Mouse (Mus musculus) limb, embryonic 14.5 days (tissue): Measurements from ENCODE around the gene Tbc1d14. TPM values are rescaled to one million over a fixed set of nuclear protein-coding genes. Genes with fewer than 3 reads are reported as not detected.

Source experiments
- ATAC-seq: fragments of 200-750 bp; cut with Nextera tagmentation; 2 replicates; pipeline ENCODE4 v1.8.0; 2017; ENCODE audit warnings: low read depth, moderate number of reproducible peaks, moderate TSS enrichment; ENCODE audit not compliant: low FRiP score
- DNase-seq: peaks from one replicate; pipeline ENCODE4 v3.0.0-alpha.2; 2015; ENCODE audit warnings: low spot score
- H3K27ac ChIP-seq: fragments of 300-500 bp; sonication (generic); replicated peaks from 2 replicates; pipeline ENCODE4 v1.5.1; 2014; ENCODE audit warnings: low read depth, mild to moderate bottlenecking, low read length, moderate library complexity, mixed read lengths
- H3K27me3 ChIP-seq: fragments of 300-500 bp; sonication (generic); 2 replicates; pipeline ENCODE4 v1.6.1; 2014; ENCODE audit warnings: low read length, mixed read lengths; ENCODE audit not compliant: control insufficient read depth, insufficient read depth
- H3K36me3 ChIP-seq: fragments of 300-500 bp; sonication (generic); 2 replicates; pipeline ENCODE4 v1.6.1; 2014; ENCODE audit warnings: mild to moderate bottlenecking, low read length, moderate library complexity, mixed read lengths; ENCODE audit not compliant: control insufficient read depth, insufficient read depth
- H3K4me1 ChIP-seq: fragments of 300-500 bp; sonication (generic); 2 replicates; pipeline ENCODE4 v1.6.1; 2014; ENCODE audit warnings: antibody characterized with exemption, low read length, mixed read lengths; ENCODE audit not compliant: control insufficient read depth, insufficient read depth
- H3K4me2 ChIP-seq: fragments of 300-500 bp; sonication (generic); replicated peaks from 2 replicates; pipeline ENCODE4 v1.6.1; 2014; ENCODE audit warnings: low read depth, mild to moderate bottlenecking, low read length, moderate library complexity; ENCODE audit not compliant: severe bottlenecking
- H3K4me3 ChIP-seq: fragments of 300-500 bp; sonication (generic); replicated peaks from 2 replicates; pipeline ENCODE4 v1.5.1; 2014; ENCODE audit warnings: low read length
- H3K9ac ChIP-seq: fragments of 300-500 bp; sonication (generic); 2 replicates; pipeline ENCODE4 v1.6.1; 2014; ENCODE audit warnings: mild to moderate bottlenecking, low read depth, low read length, moderate library complexity; ENCODE audit not compliant: severe bottlenecking
- H3K9me3 ChIP-seq: fragments of 300-500 bp; sonication (generic); 2 replicates; pipeline ENCODE4 v1.6.1; 2016; ENCODE audit warnings: low read length; ENCODE audit not compliant: control insufficient read depth
- POLR2A ChIP-seq: fragments of 200-500 bp; IDR thresholded peaks from 2 replicates; pipeline ENCODE4 v1.8.0; 2012; ENCODE audit warnings: inconsistent platforms, mild to moderate bottlenecking, moderate library complexity, borderline replicate concordance; ENCODE audit not compliant: insufficient read depth, insufficient read length; ENCODE audit errors: extremely low read depth
- WGBS: fragments of 180-500 bp; shearing (Covaris S2); extraction: QIAGEN DNeasy Blood & Tissue Kit; methylation state at CpG from one replicate; pipeline ENCODE4 v1.1.7; 2014; 5-methylcytosine and 5-hydroxymethylcytosine counted together
- polyA plus RNA-seq, 2 experiments: library from polyadenylated mRNA; depleted of rRNA in 1 of 2; stranded (reverse) in 1 of 2; unstranded in 1 of 2; fragments of >200 nt; fragmentation: Nextera tagmentation in 1 of 2; extraction: Ambion mirVana in 1 of 2; gene quantifications; 2 replicates each; pipeline versions ENCODE4 v1.2.1 to v1.2.3; 2012 to 2014

The Tbc1d14 gene
- polyA plus RNA-seq, 2 experiments, result 37.9 to 46.6 TPM

DNA sequence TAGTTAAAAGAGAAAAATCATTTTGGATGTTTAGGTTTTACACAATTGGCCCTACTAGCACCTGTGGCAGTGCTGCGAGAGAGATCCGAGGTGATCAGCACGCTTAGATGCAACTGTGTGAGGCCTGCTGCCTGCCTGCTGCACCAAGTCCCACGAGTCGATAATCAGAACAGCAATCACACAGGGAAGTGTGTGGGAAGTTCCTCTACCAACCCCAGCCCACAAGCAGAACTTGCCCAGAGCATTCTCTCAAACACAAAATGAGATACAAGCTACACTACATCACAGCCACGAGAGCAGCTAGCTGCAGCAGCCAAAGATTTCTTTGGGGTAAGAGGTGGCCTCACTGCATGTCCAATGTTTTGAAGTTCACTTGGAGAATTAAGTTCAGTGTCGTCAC lies 8.4 kb upstream of the Tbc1d14 start:
- no peak overlapping the region for H3K4me2 ChIP-seq
- TF ChIP-seq POLR2A, result no peak
- no peak overlapping the region for H3K4me3 ChIP-seq
- no peaks in the 10 kb centered on the region for H3K4me1 ChIP-seq
- no peak overlapping the region for H3K27ac ChIP-seq
- H3K36me3 ChIP-seq, result peaks cover 57% of the 10 kb centered on the region
- ATAC-seq (no peak), DNase-seq (no peak)
- WGBS, result 93% methylated on average over 7 of the region's 7 CpGs
- no peaks in the 10 kb centered on the region for H3K9me3 ChIP-seq
- no peak overlapping the region for H3K9ac ChIP-seq
- no peaks in the 10 kb centered on the region for H3K27me3 ChIP-seq

DNA sequence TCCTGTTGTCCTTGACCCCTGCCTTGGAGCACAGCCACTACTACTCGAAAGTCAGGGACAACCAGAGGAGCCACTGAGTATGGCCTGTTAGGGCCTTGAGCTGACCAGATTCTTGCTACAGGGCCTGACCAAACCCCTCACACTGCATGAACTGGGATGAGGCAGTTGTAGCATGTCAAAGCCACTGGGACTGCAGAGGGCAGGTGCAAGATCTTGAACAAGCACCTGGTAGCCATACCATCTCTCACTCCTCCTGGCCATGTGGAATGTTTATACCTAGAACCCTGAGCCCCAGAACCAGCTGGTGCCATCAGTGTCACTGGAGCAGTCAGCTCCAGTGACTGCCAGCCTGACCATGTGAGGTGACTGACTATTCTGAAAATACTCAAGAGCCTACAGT lies 5.8 kb upstream of the Tbc1d14 start:
- H3K4me3 ChIP-seq, result no peak overlapping the region
- TF ChIP-seq POLR2A, result no peak
- DNase-seq (no peak), ATAC-seq (no peak)
- WGBS, result 79% methylated on average over 1 of the region's 1 CpGs
- no peaks in the 10 kb centered on the region for H3K4me1 ChIP-seq
- no peak overlapping the region for H3K9ac ChIP-seq
- no peaks in the 10 kb centered on the region for H3K27me3 ChIP-seq
- no peak overlapping the region for H3K27ac ChIP-seq
- H3K9me3 ChIP-seq, result no peaks in the 10 kb centered on the region
- peaks cover 43% of the 10 kb centered on the region for H3K36me3 ChIP-seq
- no peak overlapping the region for H3K4me2 ChIP-seq

DNA sequence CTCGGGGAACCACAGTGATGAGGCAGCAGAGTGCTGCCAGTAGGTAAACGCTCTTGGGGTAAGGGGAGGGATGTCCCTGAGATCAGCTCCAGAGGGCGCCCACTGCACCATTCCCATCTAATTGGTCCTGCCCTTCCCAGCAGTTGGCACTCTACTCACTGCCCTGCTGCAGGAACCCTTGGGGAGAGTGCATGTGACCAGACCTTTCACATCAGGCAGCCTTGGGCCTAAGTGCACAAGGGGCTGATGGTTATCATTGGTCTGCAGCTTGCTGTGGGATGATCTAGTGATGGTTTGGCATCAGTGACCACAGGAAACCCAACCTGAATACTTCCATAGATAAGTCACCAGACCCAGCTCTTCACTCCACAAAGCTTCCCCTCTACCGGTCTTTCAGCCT lies 4.6 kb upstream of the Tbc1d14 start:
- peaks cover 35% of the 10 kb centered on the region for H3K36me3 ChIP-seq
- no peaks in the 10 kb centered on the region for H3K27me3 ChIP-seq
- 30% methylated on average over 4 of the region's 4 CpGs for WGBS
- ATAC-seq (no peak), DNase-seq (no peak)
- no peak overlapping the region for H3K4me2 ChIP-seq
- H3K4me1 ChIP-seq, result no peaks in the 10 kb centered on the region
- no peak overlapping the region for H3K4me3 ChIP-seq
- H3K27ac ChIP-seq, result no peak overlapping the region
- no peaks in the 10 kb centered on the region for H3K9me3 ChIP-seq
- no peak overlapping the region for H3K9ac ChIP-seq
- TF ChIP-seq POLR2A, result no peak

DNA sequence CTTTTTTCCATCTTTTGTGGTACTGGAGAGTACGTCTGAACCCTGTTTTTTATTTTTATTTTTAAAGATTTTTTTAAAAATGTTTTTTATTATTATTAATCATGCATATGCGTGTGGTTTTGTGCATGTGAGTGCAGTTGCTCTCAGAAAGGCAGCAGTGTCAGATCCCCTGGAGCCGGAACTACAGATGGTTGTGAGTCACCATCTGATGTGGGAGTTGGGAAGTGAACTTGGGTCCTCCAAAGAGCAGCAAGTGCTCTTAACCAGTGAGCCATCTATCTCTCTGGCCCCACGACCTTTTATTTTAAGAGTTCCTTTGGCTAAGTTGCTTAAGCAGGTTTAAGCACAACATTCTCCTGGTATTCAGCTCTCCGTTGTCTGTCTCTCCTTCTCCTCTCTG lies 3.1 kb upstream of the Tbc1d14 start:
- Histone ChIP-seq H3K4me1 (no peaks in the 10 kb centered on the region), H3K27me3 (no peaks in the 10 kb centered on the region), H3K9ac (no peak overlapping the region), H3K4me2 (no peak overlapping the region), H3K9me3 (no peaks in the 10 kb centered on the region), H3K36me3 (peaks cover 22% of the 10 kb centered on the region), H3K4me3 (no peak overlapping the region), H3K27ac (no peak overlapping the region)
- ATAC-seq (no peak), DNase-seq (no peak)
- no peak for TF ChIP-seq POLR2A
- 68% methylated on average over 5 of the region's 5 CpGs for WGBS

DNA sequence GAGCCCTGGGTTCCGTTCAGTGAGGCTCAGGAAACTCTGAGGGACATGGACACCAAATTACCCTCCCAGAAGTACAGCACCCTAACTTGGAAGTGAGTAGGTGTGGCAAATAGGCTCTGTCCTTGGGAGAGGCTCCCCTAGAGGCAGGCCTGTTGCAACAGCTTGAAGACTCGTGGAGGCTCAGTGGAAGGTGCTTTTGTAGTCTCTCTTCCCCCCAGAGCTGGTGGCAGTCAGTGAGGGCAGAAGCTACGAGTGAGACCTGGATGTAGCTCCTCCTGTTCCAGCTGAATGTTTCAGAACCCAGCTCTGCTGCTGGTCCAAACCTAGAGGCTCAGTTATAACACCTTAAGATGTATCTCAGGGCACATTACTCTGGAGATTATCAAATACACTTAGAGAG lies 2.0 kb upstream of the Tbc1d14 start:
- Histone ChIP-seq H3K9ac (no peak overlapping the region), H3K4me2 (no peak overlapping the region), H3K36me3 (peaks cover 13% of the 10 kb centered on the region; the same call in 1 of the 2 replicates), H3K4me1 (no peaks in the 10 kb centered on the region), H3K27ac (no peak overlapping the region), H3K9me3 (no peaks in the 10 kb centered on the region), H3K4me3 (no peak overlapping the region), H3K27me3 (no peaks in the 10 kb centered on the region)
- ATAC-seq (no peak), DNase-seq (no peak)
- no peak for TF ChIP-seq POLR2A
- WGBS, result 17% methylated on average over 3 of the region's 3 CpGs

DNA sequence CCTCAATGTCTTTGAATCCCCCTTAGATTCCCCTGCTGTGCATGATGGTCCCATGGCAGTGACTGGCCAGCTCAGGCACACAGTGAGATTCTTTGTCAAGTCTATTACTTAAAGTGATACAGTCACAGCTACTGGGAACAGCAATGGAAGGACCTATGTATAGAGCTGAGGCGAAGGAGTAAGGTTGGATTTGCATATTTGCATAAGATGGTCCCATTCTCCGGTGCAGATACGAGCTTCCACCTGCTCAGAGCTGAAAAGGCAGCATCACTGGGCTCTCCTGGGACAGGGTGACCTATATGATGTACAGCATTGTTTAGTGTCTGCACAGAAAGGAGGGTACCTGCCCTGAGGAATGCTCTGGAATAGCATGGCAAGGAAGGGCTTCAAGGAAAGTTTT lies 1.3 kb upstream of the Tbc1d14 start:
- Histone ChIP-seq H3K27me3 (no peaks in the 10 kb centered on the region), H3K4me2 (no peak overlapping the region), H3K27ac (no peak overlapping the region), H3K4me3 (no peak overlapping the region), H3K4me1 (no peaks in the 10 kb centered on the region), H3K36me3 (peaks cover 6% of the 10 kb centered on the region; the same call in 1 of the 2 replicates), H3K9ac (no peak overlapping the region), H3K9me3 (no peaks in the 10 kb centered on the region)
- 75% methylated on average over 3 of the region's 3 CpGs for WGBS
- DNase-seq, result no peak
- TF ChIP-seq POLR2A, result no peak
- no peak for ATAC-seq
